Mouse (Mus musculus) cerebellum, adult 11 months (tissue): Measurements from ENCODE around the gene Gm10337.
A peak's percentile ranks its signal among the peaks of the same experiment; 100 is the strongest.

Experiments
- DNase-seq: peaks from one replicate; pipeline ENCODE4 v3.0.0; 2022

The Gm10337 gene

DNA sequence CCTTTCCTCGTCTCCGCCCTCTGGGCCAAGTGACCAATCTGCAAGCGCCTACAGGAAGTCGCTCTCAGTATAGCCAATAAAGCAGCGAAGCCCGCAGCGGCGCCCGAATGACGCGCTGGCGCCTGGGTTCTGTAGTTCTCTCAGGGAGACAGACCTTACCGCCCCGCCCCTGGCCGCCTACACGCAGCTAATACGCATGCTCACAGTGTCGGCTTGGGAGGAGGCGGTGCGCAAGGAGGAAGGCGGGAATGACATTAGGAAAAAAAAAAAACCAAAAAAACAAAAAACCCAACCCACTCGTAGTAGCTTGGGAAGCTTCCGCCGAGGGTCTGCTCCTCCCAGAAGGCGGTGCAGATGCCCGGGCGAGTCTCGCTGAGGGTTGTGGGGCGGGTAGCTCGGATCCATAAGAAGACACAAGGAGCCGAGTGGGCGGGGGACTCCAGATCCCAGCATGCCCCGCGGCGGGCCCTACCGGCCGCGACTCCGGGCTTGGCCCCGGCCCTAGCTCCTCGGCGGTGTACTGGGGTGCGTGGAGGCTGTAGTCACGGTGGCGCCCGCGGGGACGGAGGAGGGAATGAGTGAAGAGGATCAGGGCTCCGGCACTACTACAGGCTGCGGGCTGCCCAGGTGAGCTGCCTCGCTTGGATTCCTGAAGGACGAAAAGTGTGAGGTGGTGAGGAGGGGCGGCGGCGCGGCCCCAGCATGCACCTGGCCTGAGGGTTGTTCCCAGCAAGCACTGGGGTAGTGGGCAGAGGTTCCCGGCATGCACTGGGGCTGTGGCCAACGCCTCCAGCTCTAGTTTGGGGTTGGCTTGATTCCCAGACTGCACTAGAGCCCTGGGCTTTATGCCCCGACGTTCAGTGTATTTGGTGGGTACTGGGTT lies 14.7 kb downstream of the Gm10337 start, which contains the start of gene Tarbp2:
Tarbp2 (plus strand) TSS at position 217 of the 883 bp plus-strand sequence.
- DNase-seq = peak; percentile 100

DNA sequence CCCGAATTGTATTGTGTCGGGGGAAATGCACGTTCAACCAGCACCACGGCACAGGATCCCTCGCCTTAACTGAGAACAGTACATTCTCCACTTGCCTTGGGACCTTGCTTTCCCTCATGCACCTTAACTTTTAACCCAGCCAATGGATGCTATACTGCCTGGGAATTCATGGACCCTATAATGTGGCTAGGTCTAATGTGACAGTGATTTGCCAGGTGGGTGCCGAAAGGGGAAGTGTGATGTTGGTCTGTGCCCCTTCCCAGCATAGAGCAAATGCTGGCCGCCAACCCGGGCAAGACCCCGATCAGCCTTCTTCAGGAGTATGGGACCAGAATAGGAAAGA lies 15.3 kb downstream of the Gm10337 start:
- DNase-seq = no peak

DNA sequence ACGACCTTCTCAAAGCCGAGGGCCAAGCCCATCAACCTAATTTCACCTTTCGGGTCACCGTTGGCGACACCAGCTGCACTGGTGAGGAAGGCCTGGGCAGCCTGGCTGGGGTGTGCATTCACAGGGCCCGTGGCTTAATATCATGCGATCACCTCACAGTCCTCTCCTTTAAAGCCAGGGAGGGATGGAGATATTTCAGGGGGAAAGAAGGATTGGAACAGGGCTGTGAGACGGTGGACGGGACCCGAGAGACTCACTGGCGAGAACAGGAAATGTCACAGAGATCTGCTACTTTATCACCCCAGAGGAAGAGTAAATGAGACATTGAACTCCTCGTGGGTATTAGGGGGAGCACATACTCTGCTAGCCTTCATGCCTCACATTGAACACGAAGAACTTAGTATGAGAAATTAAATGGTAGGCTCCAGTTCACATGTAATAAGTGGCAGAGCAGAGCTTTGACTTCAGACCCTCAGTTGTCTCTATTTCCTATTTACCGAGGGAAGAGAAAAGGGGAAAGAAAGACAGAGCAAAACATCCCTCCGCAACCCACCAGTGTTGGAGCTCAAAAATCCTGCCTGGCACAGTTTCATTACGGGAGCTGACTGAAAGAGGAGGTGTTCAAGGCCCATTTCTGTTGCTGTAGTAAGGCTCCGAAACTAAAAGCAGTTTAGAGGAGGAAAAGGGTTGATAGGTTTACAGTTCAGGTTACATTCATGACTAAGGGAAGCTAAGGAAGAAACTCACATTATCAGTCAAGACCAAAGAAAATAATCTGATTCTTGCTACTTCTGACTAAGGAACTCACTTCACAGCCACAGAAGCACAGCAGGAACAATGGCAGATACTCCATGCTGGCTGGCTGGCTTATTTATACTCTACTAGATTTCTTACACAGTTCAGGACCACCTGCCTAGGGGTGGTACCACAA lies 16.0 kb downstream of the Gm10337 start:
- DNase-seq = no peak

GRCm38 (mm10) chr15:102520416-102520815 lies 16.9 kb downstream of the Gm10337 start:
- no peak for DNase-seq

- DNase-seq = no peak
These were observed 18.0 kb downstream of the Gm10337 start for GRCm38 (mm10) chr15:102521480-102521879.

DNA sequence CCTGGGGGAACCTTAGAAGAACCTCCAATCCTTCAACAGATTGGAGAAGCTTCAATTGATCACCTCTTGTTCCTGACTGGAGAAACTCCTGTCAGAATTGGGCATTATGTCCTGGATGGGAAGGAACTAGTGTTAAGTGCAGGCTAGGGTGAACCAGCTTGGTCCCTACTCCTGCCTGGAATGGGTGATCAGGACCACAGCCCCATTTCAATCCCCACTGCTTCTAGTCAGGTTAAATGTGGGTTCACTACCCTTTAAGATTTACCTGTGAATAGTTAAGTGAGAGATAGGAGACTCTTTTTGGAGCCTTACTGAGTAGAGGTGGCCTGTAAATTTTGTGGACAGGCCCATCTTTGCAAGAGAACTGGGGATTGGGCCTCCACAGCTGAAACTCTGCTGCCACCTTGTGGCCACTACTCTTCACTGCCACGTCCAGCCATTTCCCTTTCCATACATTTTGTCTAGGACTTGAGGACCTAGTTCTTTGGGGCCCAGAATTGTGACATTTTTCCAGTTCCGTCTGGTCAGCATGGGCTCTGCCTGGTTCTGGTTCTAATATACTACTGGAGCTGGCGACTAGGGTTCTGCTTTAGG lies 21.5 kb downstream of the Gm10337 start, which contains the start of gene Npff:
Npff (minus strand) TSS at position 51 of the 594 bp plus-strand sequence.
- DNase-seq = peak; percentile 83

DNA sequence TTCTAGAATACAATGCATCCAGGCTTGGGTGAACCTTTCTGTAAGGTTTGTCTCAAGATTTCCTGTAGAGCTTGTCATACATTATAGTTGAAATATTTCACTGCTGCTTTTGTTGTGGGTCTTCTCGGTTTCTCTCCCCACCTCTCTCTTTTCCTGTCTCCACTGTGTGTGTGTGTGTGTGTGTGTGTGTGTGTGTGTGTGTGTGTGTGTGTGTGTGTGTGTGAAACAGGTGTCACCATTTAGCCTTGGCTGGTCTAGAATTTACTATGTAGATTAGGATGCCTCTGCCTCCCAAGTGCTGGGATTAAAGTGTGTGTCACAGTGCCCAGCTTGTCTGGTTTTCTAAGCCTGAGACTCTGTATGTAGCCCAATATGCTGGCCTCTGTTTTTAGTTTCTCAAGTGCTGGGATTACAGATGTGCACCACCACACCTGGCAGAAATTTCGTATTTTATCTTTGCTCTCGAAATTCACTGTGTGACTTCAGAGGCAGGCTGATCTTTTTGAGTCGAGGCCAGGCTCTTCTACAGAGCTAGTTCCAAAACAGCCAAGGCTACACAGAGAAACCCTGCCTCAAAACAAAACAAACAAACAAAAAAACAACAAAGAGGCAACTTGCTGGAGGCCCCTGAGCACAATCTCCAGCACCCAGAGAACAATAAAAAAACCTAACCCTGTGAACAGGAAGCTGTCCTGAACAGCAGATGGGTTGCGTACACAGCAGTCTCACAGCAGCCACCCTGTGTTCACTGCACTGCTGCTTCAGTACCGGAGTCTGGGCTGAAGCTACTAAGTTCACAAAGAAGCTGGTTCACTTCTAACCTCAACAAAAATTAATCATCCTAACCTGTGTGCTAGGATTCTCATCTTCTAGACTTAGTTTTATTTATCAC lies 22.8 kb downstream of the Gm10337 start:
- no peak for DNase-seq

DNA sequence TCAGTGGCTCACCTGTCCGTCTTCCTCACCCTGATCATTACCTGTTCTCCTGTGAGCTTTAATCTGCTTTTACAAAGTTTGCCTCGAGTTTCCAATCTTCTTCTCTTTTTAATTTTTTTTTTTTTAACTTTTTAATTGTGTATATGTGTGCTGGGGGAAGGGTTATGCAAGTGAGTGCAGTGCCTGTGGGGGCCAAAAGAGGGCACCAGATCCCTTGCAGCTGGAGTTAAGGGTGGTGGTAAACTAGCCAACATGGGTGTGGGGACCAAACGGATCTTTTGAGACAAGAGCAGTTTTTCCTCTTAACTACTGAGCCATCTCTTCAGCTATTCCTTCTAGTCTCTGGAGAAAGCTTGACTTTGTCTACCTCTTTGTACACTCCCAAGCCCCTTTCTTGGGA lies 24.4 kb downstream of the Gm10337 start:
- DNase-seq = no peak

DNA sequence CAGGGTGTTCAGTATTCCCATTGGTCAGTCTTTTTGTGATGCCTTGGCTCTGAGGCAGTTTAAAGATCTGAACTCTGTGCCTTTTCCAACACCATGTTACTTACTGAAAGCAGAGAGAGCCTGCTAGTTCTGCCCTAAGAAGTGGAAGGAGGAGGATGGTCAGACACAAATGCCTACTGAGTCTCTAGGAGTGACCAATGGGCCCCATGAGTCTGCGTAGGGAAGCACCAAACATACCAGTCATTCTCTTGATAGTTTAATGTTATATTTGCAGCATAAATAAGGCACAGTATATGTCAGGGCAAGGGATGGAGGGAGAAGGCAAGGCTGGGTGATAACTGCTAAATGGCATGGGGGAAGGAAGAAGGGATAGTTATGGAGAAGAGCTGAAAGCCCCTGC lies 24.9 kb downstream of the Gm10337 start:
- no peak for DNase-seq

- no peak for DNase-seq
These were observed 27.0 kb downstream of the Gm10337 start for GRCm38 (mm10) chr15:102530566-102530965.

DNA sequence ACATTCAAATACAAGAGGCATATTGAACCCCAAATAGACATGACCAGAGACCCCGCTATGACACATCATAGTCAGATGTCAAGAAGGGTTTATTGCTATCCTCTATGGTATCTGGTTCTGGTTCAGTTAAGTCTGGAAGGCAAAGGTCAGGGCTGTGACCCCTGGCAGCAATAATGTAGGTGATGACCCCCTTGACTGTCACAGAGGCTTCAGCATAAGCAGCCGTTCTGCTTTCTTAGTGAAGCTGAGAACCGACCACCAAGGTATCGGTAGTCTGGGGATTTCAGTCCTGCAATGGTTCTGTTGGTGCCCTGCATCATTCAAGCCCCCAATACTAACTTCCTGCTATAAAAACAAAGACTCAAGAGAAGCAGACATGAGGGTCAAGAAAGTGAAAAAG lies 28.1 kb downstream of the Gm10337 start:
- DNase-seq = no peak

- DNase-seq = peak; percentile 57
These were observed 28.8 kb downstream of the Gm10337 start for GRCm38 (mm10) chr15:102532106-102532900.

DNA sequence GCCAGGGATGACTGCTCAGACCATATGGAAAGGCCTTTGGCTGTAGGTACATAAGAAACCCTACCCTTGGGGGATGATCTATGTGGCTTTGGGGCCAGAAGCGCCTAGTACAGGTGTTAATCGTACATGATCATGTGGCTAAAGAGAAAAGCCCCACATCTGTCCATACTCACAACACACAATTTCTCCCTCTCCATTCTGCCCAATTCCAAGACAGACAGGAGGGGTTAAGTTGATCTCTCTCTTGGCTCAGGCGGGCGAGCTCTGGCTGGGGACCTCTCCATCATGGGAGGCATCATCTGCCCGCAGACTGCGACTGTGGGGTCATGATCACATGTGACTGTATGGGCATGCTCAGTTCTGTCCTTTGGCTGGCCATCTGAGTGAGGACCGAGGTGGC lies 30.4 kb downstream of the Gm10337 start:
- DNase-seq = no peak

GRCm38 (mm10) chr15:102544801-102545200 lies 41.3 kb downstream of the Gm10337 start:
- DNase-seq = peak; percentile 89

DNA sequence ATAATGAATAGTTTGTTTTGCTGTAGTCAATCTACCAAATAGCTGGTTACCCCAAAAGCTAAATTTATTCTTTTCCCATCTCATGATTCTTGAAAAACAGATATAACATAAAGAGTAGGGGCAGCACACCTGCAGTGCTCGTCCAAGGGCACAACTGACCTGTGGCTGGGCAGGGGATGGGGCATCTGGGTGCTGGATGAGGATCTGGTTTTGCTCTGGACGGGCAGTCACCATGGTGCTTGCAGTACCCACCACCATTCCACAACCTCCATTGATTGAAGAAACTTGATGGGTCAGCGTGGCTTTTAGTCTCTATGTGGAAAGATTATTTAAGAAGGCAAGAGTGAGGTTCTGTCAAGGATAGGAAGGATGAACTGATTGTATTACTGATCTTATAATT lies 42.7 kb downstream of the Gm10337 start:
- no peak for DNase-seq

DNA sequence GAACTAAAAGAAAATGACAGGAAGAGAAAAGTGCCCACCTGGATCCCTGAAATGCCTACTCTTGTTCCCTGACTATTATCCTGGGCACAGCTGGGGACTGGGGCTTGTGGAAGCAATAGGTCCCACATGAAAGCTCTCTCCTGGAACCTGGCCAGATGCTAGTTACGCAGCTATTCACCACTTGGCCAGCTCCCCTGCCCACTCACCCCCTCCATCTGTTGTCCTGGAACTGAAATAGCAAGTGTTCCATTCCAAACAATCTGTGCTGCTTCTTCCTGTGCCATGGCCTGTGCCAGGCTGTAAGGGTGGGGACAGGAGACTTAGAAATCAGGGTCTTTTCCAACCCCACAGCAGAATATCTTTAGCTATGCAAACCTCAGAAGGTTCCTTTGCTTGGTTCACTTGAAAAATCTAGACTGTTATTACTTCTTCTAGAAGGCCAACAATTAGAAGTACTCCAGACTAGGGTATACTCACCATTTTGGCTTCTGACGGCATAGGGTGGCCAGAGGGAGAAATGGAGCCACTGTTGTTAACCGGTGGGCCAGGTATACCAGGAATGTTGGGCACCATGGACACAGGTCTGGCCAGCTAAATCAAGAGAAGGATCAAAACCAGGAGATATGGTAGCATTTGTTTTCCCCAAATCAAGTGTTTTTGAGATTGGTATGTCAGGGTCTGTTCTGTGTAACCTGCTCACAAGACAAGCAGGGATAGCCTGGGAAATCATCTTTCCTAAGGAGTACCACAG lies 43.3 kb downstream of the Gm10337 start:
- DNase-seq = peak; percentile 98

DNA sequence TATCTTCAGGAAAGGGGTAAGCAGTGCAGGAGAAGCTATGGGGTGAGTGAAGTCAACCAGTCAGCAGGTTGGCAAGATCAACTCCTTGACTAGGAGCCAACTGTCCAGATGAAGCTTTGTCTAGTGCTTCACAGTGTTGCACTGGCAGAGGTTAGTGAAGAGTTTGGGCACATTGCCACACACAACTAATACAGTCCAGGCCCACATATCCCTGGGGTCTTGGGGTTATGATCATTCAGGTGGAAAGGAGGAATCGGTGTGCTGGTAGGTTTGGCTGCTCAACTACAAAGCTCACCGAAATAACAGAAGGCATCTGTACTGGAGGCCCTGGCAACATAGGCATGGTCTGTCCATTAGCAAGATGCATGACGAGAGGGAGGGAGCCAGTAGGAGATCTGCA lies 44.0 kb downstream of the Gm10337 start:
- peak; percentile 90 for DNase-seq

DNA sequence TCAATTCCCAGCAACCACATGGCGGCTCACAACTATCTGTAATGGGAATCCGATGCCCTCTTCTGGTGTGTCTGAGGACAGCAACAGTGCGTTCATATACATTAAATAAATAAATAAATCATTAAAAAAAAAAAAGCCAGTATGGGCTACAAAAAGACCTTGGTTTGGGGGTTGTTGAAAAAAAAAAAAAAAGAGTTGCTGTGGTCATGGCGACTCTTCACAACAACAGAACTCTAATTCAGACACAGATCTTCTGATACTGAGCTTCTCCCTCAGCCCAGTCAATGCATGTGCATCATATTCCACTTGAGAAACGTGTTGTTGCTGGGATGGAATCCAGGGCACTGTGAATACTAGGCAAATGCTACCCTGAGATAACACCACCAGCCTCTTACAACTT lies 49.1 kb downstream of the Gm10337 start:
- no peak for DNase-seq
